Mouse (Mus musculus): ENCODE results near the gene Edf1. TPM values are rescaled to one million over a fixed set of nuclear protein-coding genes. Genes with fewer than 3 reads are reported as not detected.
"Not testable (repeated sequence)": the region's sequence is repeated elsewhere in the genome, so short reads cannot be mapped to it uniquely, and the experiment has no call there.

The Edf1 gene
- polyA plus RNA-seq, 1 experiment from 2014 or later, result 436 TPM

- no peaks in the 10 kb centered on the region for H3K27me3 ChIP-seq (ENCODE audit: control insufficient read depth, insufficient read depth, low read length)
- no peaks in the 10 kb centered on the region for H3K36me3 ChIP-seq (ENCODE audit: control insufficient read depth, insufficient read depth, low read length)
- ATAC-seq (ENCODE audit: low FRiP score), result no peak
- H3K9me3 ChIP-seq (ENCODE audit: control insufficient read depth, low read length), result no peaks in the 10 kb centered on the region
- no peak overlapping the region for H3K9ac ChIP-seq (ENCODE audit: low read depth, low read length)
- no peak overlapping the region for H3K4me3 ChIP-seq (ENCODE audit: low read depth, low read length)
- H3K4me2 ChIP-seq (replicated peaks; ENCODE audit: low read depth, low read length), result no peak overlapping the region
- no peak for DNase-seq (ENCODE audit: low spot score)
- 87% methylated on average over 10 of the region's 10 CpGs for WGBS
- H3K4me1 ChIP-seq (replicated peaks; ENCODE audit: control insufficient read depth, insufficient read depth, low read length), result no peaks in the 10 kb centered on the region
- H3K27ac ChIP-seq (ENCODE audit: low read depth, low read length), result no peak overlapping the region
Measured at GRCm38 (mm10) chr2:25541644-25542367, 15.8 kb upstream of the Edf1 start.

GRCm38 (mm10) chr2:25545996-25546810, 11.4 kb upstream of the Edf1 start:
- peak; percentile 68 for ATAC-seq (ENCODE audit: low FRiP score)
- Histone ChIP-seq H3K9ac (ENCODE audit: low read depth, low read length) (peak overlapping the region; percentile 79), H3K27me3 (ENCODE audit: control insufficient read depth, insufficient read depth, low read length) (no peaks in the 10 kb centered on the region), H3K9me3 (ENCODE audit: control insufficient read depth, low read length) (no peaks in the 10 kb centered on the region), H3K4me2 (replicated peaks; ENCODE audit: low read depth, low read length) (peak overlapping the region; percentile 75), H3K36me3 (ENCODE audit: control insufficient read depth, insufficient read depth, low read length) (no peaks in the 10 kb centered on the region), H3K4me1 (replicated peaks; ENCODE audit: control insufficient read depth, insufficient read depth, low read length) (no peaks in the 10 kb centered on the region), H3K4me3 (ENCODE audit: low read depth, low read length) (peak overlapping the region; percentile 60), H3K27ac (ENCODE audit: low read depth, low read length) (0 out of 2 replicates have a peak overlapping the region, but pooled peaks have one; percentile 33)
- DNase-seq (ENCODE audit: low spot score), result no peak
- 11% methylated on average over 36 of the region's 43 CpGs for WGBS

- 3% methylated on average over 43 of the region's 48 CpGs for WGBS
Measured at GRCm38 (mm10) chr2:25546811-25547491, 10.7 kb upstream of the Edf1 start, which contains the start of gene Traf2. Gene Traf2, minus strand, starts transcription at chr2:25546940.

GRCm38 (mm10) chr2:25549021-25549991, 8.3 kb upstream of the Edf1 start:
- no peak overlapping the region for H3K4me3 ChIP-seq (ENCODE audit: low read depth, low read length)
- no peaks in the 10 kb centered on the region for H3K4me1 ChIP-seq (replicated peaks; ENCODE audit: control insufficient read depth, insufficient read depth, low read length)
- ATAC-seq (ENCODE audit: low FRiP score) (no peak), DNase-seq (ENCODE audit: low spot score) (no peak)
- H3K4me2 ChIP-seq (replicated peaks; ENCODE audit: low read depth, low read length), result no peak overlapping the region
- 82% methylated on average over 9 of the region's 9 CpGs for WGBS
- H3K9ac ChIP-seq (ENCODE audit: low read depth, low read length), result no peak overlapping the region
- no peaks in the 10 kb centered on the region for H3K27me3 ChIP-seq (ENCODE audit: control insufficient read depth, insufficient read depth, low read length)
- no peaks in the 10 kb centered on the region for H3K9me3 ChIP-seq (ENCODE audit: control insufficient read depth, low read length)
- H3K36me3 ChIP-seq (ENCODE audit: control insufficient read depth, insufficient read depth, low read length), result no peaks in the 10 kb centered on the region
- no peak overlapping the region for H3K27ac ChIP-seq (ENCODE audit: low read depth, low read length)

More at GRCm38 (mm10) chr2:25546811-25547491, 10.7 kb upstream of the Edf1 start, which contains the start of gene Traf2:
- no peaks in the 10 kb centered on the region for H3K27me3 ChIP-seq (ENCODE audit: control insufficient read depth, insufficient read depth, low read length)
- no peaks in the 10 kb centered on the region for H3K36me3 ChIP-seq (ENCODE audit: control insufficient read depth, insufficient read depth, low read length)
- DNase-seq (ENCODE audit: low spot score), result peak; percentile 97
- H3K9me3 ChIP-seq (ENCODE audit: control insufficient read depth, low read length), result no peaks in the 10 kb centered on the region
- H3K4me2 ChIP-seq (replicated peaks; ENCODE audit: low read depth, low read length), result peak within 1 kb of the TSS; percentile 75
- H3K4me3 ChIP-seq (ENCODE audit: low read depth, low read length), result peak within 1 kb of the TSS; percentile 60
- ATAC-seq (ENCODE audit: low FRiP score), result peak; percentile 99
- 0 out of 2 replicates have a peak within 1 kb of the TSS, but pooled peaks have one; percentile 33 for H3K27ac ChIP-seq (ENCODE audit: low read depth, low read length)
- no peaks in the 10 kb centered on the region for H3K4me1 ChIP-seq (replicated peaks; ENCODE audit: control insufficient read depth, insufficient read depth, low read length)
- H3K9ac ChIP-seq (ENCODE audit: low read depth, low read length), result peak within 1 kb of the TSS; percentile 79

- Histone ChIP-seq H3K9ac (ENCODE audit: low read depth, low read length) (no peak overlapping the region), H3K4me2 (replicated peaks; ENCODE audit: low read depth, low read length) (no peak overlapping the region), H3K4me3 (ENCODE audit: low read depth, low read length) (no peak overlapping the region), H3K27ac (ENCODE audit: low read depth, low read length) (no peak overlapping the region), H3K4me1 (replicated peaks; ENCODE audit: control insufficient read depth, insufficient read depth, low read length) (no peaks in the 10 kb centered on the region), H3K27me3 (ENCODE audit: control insufficient read depth, insufficient read depth, low read length) (no peaks in the 10 kb centered on the region), H3K36me3 (ENCODE audit: control insufficient read depth, insufficient read depth, low read length) (no peaks in the 10 kb centered on the region), H3K9me3 (ENCODE audit: control insufficient read depth, low read length) (no peaks in the 10 kb centered on the region)
- 27% methylated on average over 5 of the region's 5 CpGs for WGBS
- peak; percentile 41 for DNase-seq (ENCODE audit: low spot score)
- no peak for ATAC-seq (ENCODE audit: low FRiP score)
Measured at GRCm38 (mm10) chr2:25551186-25551585, 6.5 kb upstream of the Edf1 start.

GRCm38 (mm10) chr2:25553171-25553786, 4.4 kb upstream of the Edf1 start:
- WGBS, result 80% methylated on average over 4 of the region's 4 CpGs
- not testable (repeated sequence) for H3K9me3 ChIP-seq (ENCODE audit: control insufficient read depth, low read length); H3K27ac ChIP-seq (ENCODE audit: low read depth, low read length); H3K4me1 ChIP-seq (replicated peaks; ENCODE audit: control insufficient read depth, insufficient read depth, low read length); H3K4me3 ChIP-seq (ENCODE audit: low read depth, low read length); H3K27me3 ChIP-seq (ENCODE audit: control insufficient read depth, insufficient read depth, low read length); H3K9ac ChIP-seq (ENCODE audit: low read depth, low read length); DNase-seq (ENCODE audit: low spot score); ATAC-seq (ENCODE audit: low FRiP score); H3K4me2 ChIP-seq (replicated peaks; ENCODE audit: low read depth, low read length); H3K36me3 ChIP-seq (ENCODE audit: control insufficient read depth, insufficient read depth, low read length)

- H3K4me3 ChIP-seq (ENCODE audit: low read depth, low read length); H3K4me1 ChIP-seq (replicated peaks; ENCODE audit: control insufficient read depth, insufficient read depth, low read length); H3K4me2 ChIP-seq (replicated peaks; ENCODE audit: low read depth, low read length); H3K36me3 ChIP-seq (ENCODE audit: control insufficient read depth, insufficient read depth, low read length); DNase-seq (ENCODE audit: low spot score); H3K9me3 ChIP-seq (ENCODE audit: control insufficient read depth, low read length); ATAC-seq (ENCODE audit: low FRiP score); H3K9ac ChIP-seq (ENCODE audit: low read depth, low read length); H3K27me3 ChIP-seq (ENCODE audit: control insufficient read depth, insufficient read depth, low read length); H3K27ac ChIP-seq (ENCODE audit: low read depth, low read length): not testable (repeated sequence)
- WGBS, result 56% methylated on average over 2 of the region's 2 CpGs
Measured at GRCm38 (mm10) chr2:25555479-25555878, 2.2 kb upstream of the Edf1 start.

Measured in hindbrain, embryonic 11.5 days (tissue).